Mouse (Mus musculus) gastrocnemius, postnatal 36 days (tissue): ENCODE results near the gene Hs3st5. TPM values are rescaled to one million over a fixed set of nuclear protein-coding genes. Genes with fewer than 3 reads are reported as not detected.

Source experiments
- DNase-seq, 2 experiments: peaks; one replicate each; pipeline ENCODE4 v3.0.0; 2022
- intact Hi-C: fragments of 180-260 bp; cut with DNase I; formaldehyde crosslinking; loops from one replicate; pipeline ENCODE4 v1.15.1; 2025
- total RNA-seq, 2 experiments: library from RNA; stranded (reverse); gene quantifications; 2 replicates each; pipeline ENCODE4 v1.2.3; 2021

Gene Hs3st5
- total RNA-seq, 2 experiments from 2014 or later: 2.0 to 6.7 TPM

DNA sequence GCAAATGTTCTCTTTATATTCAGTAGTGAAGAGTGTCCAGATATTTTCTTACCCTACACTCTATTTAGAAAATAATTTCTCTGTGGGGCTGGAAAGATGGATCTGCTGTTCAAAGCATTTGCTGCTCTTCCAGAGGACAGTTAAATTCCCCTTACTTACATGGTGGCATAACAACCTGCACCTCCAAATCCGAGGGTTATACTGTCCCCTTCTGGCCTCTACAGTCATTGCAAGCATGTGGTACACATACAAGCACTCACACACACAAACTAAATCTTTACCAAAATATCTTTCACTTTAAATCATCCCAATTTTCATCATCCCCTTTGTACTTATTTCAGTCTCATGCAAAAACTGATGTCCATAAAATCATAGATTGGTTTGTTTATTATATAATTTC is 275.0 kb downstream of the Hs3st5 start:
- no peak for DNase-seq
- intact Hi-C loops: no loop called here

DNA sequence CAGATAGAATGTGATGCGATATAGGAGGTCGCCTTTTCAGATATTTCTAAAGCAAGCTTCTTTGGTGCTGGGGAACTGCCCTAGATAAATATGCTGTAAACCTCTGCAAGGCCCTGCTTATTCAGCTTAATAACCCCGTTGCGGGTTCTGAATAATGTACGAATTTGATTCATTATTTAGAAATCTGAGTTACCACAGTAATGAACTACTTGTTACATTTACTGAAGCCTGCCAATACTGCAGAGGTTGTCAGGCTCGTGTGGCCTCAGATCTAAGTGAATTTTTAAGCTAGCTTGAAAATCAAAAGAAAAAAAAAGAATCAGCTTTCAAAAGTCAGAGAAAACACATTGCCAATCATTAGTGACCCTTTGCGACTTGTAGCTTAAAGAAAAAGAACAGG is 280.4 kb downstream of the Hs3st5 start:
- DNase-seq: no peak
- intact Hi-C loops: no loop called here

DNA sequence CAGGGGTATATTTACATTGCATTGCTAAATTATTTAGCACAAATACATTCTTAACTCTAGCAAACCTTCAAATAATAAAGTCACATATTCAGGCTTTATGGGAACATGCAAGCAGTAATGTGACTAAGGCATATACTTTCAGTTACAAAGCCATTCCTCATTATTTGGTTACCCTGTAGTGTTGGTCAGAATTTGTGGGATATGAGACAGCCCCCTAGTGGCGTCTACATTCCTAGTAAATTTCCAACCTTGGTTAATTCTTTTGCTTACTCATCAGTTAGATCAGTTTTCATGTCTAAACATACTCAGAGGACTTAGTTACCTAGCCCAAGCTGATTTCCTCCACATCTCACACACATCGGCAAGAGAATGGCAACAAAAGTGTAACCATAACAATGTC is 285.2 kb downstream of the Hs3st5 start:
- intact Hi-C loops: no loop called here
- DNase-seq: no peak

DNA sequence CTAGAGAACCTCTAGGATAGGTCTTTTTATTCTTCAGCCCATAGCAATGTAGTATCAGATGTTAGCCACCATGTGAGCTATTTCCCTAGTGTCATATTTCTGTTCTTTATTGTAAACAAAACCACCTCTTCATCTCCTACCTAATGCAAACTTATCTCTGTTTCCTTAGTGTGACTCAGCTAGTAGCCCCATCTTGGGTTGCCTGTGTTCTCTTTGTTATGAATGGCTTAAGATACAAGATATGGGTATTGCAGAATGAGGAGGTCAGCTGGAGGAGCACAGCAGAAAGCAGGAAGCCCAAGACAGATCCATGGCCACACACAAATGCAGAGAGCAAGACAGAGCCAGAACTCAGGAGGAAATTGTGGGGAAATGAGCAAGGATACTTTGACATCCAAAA is 288.7 kb downstream of the Hs3st5 start:
- no peak for DNase-seq
- intact Hi-C loops: no loop called here

DNA sequence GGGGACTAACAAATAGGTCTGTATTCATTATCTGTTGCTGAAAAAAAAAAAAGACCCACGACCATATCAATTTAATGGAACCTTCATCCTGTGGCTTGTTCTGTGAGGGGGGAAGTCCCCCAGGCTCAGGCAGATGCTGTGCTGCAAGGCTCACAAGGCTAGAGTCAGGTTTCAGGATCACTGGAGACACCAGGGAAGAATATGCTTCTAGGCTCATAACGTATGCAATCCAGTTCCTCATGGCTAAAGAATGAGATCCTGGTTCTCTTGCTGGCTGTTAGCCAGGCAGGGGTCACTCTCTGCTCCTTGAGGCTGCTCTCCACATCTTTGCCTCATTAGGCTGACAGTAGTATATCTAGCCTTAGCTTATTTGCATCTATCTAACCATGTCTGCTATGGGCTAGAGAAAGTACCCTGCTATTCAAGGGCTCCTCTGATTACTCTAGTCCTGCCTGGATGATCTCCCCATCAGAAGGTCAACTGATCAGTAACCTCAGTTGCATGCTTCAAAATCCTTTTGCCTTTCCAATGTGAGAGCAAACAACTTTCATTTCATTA is 294.4 kb downstream of the Hs3st5 start:
- intact Hi-C loops: no loop called here
- no peak for DNase-seq

DNA sequence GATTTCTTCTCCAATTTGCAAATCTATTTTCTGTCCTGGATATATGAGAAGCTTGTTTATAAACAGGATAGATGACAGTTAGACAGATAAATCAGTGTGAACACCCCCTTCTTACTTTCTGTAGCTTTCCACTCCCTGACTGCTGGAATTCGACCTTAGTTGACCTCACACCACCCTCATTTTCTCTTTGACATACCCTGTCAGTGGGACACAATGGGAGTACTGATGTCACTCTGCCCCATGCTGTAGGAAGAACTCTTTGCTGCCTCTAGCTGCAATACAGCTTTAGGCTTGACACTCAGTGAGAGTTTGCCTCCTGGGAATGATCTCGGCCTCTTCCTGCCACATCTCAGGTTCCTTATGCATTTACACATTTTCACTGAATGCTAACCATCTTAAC is 297.1 kb downstream of the Hs3st5 start:
- intact Hi-C loops: no loop called here
- no peak for DNase-seq

DNA sequence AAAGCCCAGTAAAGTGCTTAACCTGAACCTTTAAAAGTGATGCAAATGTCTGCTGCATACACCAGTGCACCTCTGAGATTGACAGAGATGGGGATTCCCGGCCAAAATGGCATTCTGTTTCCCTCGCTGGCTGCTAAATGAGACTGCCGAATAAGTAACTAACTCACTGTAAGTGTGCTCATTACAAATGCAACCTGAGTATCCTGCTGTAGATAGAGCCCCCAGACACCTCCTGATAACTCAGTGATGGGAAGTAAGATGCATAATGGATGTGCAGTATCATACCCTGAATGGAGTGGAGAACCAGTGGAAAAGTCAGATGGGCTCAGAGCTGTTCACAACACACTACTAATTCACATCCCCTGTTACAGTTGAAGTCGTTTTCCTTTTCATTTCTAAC is 298.7 kb downstream of the Hs3st5 start:
- DNase-seq: no peak
- intact Hi-C loops: no loop called here

DNA sequence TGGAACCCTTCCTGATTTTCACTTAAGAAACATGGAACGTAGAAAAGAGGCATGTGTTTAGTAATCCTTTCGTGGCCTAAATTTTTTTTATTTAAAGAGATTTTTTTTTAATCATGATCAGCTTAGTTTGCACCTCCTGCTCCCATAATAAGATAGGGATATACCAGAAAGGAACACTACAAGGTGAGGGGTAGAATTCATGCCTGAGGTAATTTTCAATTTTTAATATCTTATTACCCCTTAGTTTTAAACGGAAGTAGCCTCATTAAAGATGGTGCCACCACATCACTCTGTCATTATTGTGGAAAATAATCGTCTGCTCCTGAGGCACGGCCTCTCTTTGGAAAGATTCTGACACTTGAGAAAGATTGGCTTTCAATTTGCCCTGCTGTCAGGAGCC is 299.2 kb downstream of the Hs3st5 start:
- intact Hi-C loops: no loop called here
- no peak for DNase-seq

DNA sequence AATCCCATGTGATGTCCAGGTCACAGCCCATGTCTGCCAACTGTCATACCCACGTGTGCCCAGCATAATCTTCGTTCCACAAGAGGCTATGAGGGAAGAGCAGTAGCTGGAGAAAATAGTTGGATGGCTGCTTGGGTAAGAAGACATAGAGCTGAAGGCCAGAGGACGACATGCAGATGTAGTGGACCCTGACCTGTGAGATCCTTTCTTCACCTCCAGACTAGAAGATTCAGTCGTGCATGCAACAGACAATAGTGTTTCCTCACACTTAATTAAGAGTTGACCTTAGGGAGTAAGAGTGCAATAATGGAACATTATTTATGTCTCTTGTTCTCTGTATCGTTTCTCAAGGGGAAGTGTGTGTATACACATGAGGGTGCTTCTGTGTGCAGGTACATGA is 300.4 kb downstream of the Hs3st5 start:
- DNase-seq: no peak
- intact Hi-C loops: no loop called here

DNA sequence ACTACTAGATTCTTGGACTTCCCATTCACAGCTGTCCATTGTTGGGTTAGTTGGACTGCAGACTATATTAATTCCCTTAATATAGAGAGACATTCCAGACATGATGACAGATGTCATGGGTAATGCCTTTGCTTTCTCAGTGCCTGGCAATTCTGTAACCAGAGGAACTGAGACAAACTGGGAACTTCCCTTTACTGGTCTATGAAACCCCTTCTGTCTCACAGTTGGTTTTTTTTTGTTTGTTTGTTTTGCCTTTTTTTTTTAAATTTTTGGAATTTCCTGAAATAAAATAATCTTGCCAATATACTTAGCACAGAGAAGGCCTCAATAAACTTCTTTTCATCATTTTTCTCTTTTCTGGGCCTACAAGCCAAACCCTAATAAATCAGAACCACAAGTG is 312.3 kb downstream of the Hs3st5 start:
- intact Hi-C loops: no loop called here
- DNase-seq: no peak

DNA sequence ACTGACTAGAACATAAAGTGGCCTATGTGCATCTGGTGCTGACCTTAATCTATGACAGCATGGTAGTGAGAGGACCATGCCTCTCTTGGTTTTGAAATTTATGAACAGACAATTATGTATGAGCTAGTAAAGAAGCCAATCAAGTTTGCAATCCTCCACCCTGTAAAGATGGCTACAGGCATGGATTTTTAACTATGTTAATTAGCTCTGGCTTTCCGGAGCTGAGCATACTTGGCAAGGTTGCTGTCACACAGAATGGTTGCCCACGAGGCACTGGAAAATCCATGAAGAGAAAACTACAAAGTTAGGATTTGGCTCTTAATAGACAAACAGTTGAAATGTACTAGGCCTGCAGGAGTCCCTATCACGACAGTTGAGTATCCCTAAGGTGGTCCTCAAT is 322.5 kb downstream of the Hs3st5 start:
- DNase-seq: no peak
- intact Hi-C loops: no loop called here

DNA sequence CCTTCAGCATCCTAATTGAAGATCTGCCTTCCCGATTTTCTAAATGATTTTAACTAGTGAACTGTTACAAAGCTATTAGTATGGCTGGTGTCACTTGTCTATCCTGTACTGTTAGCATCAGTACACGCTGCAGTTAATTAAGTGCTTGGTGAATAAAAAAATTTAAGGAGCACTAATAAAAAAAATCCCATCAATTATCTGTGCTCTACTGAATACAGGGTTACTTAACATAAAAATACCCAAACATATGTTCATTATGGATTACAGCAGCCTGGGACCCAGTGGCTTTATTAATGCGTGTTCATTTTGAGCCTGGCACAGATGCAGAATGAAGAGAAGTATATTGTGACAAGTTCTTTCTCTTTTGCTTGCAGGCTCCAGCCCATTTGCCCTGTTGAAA is 325.6 kb downstream of the Hs3st5 start:
- intact Hi-C loops: loop anchor here (5.0 kb wide), 1 partner anchor 285 kb away; no protein-coding TSS in a partner anchor

DNA sequence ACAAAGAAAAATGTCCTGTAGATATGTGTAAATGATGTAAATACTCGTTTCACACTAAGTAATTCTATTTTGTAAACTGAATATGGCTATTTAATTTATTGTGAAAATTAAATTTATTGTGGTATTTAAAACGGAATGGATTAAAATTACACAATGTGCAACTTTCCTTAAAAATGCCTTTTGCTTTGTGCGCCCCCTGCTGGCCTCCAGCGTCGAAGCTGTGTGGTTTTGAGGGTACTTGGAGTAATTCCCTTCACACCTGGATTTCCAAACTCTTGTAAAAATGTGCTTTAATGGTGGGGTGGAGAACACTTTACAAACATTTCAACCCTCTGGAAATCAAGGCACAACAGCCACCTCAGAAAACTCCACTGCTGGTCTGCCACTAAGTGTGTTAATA is 327.6 kb downstream of the Hs3st5 start:
- no peak for DNase-seq
- intact Hi-C loops: loop anchor here (5.0 kb wide), 1 partner anchor 287 kb away; no protein-coding TSS in a partner anchor

More for the DNA sequence above, 325.6 kb downstream of the Hs3st5 start:
- DNase-seq: no peak

DNA sequence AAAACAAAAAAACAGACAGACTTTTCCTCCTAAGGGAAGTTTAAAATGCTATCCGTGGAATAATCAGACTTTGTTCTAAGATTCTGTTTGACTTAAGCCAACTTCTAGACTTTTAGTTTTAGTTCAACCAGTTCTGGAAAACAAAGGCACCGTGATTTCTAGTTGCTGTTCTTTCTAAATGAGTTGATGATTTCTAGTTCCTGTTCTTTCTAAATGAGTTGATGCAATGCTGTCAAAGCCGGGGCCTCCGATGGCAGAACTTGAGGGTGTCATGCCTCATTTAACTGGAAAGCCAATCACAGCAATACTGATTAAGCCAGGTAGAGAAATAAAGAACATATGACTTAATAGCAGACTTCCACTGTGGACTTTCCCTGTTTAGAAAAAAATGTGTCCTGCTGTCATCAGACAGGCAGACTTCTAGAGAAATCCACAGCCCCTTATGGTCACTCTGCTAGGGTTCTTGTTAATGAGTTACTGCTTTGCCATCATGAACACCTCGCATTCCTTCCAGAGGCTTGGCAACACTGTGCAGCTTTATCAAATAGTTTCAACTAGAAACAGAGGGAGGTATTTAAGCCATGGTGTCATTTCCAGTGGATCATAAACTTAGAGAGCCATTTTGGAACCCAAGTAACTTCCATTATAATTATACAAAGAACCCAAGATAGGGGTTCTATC is 329.4 kb downstream of the Hs3st5 start:
- DNase-seq: no peak
- intact Hi-C loops: no loop called here

DNA sequence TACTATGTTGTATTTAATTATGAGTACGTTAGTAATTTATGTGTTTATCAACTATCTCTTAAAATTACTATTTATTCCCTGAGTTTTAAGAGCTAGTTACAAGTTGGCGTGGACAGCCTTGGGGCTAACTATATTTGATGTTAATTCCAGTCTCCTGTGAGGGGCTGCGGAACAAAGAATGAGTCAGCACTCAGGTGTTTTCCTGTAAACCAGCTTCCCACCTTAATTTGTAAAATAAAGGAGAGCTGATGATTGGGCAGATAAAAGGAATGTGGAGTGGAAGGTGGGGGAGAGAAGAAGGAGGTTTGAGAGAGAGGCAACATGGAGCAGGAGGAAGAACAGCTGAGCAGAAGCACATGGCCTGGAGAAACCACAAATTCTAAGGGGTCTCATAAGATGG is 343.6 kb downstream of the Hs3st5 start:
- no peak for DNase-seq
- intact Hi-C loops: no loop called here

DNA sequence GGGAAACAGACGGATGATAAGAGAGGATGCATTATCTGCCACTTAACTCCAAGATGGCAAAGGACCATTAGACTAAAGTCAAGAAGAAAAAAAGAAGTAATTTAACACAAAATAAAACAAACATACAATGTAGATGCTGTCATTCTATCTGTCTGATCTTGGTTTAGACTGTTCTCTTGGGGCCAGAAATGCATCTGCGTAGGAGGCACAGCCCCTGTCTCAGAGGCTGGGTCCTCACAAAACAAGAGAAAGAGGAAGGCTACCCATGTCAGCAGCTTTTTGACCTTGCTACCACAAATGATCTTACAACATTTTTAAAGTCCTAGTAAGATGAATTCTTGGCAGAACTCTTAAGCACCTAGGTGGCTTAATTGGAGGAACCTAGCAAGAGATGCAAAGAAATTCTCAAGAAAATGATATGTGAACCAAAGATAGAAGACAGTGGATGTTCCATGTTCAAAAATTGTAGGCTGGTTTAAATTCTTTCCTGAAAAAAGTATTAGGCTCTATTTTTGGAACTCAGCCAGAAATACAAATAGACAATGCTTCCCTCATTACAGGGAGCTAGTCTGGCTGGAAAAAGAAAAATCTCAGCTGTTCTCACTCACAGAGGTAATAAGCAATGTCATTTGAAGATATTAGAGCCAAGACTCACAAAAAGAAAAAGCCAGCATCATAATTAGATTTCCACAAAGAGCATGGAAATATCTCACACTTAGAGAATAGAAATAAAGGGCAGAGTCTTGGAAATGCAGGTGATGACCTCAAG is 355.7 kb downstream of the Hs3st5 start:
- intact Hi-C loops: no loop called here
- no peak for DNase-seq
